Mouse (Mus musculus): ENCODE data around the gene Zdhhc23. TPM values are rescaled to one million over a fixed set of nuclear protein-coding genes. Genes with fewer than 3 reads are reported as not detected.

Zdhhc23 gene
- polyA plus RNA-seq, 1 experiment = 2.3 TPM

- Histone ChIP-seq H3K4me1 (ENCODE audit: control insufficient read depth, insufficient read depth, insufficient read length) (no peaks in the 10 kb centered on the region), H3K36me3 (ENCODE audit: control insufficient read depth, insufficient read depth, low read length) (peaks cover 3% of the 10 kb centered on the region), H3K4me3 (ENCODE audit: extremely low read depth, insufficient read depth, insufficient read length) (no peak overlapping the region), H3K27me3 (ENCODE audit: control insufficient read depth, insufficient read depth, low read length) (no peaks in the 10 kb centered on the region), H3K27ac (ENCODE audit: insufficient read depth, low read length) (no peak overlapping the region)
- 91% methylated on average over 9 of the region's 9 CpGs for WGBS
- no peak for TF ChIP-seq POLR2A (IDR thresholded peaks at IDR 0.05; ENCODE audit: low read depth, low read length)
- TF ChIP-seq CTCF (IDR thresholded peaks at IDR 0.05; ENCODE audit: extremely low read depth, insufficient read depth, insufficient read length, insufficient replicate concordance) = no peak
- DNase-seq (ENCODE audit: low read depth in 1 of 2, low spot score in 2 of 2) = no peak
Measured at GRCm38 (mm10) chr16:43971741-43972140, 7.8 kb downstream of the Zdhhc23 start.

- DNase-seq (ENCODE audit: low read depth in 1 of 2, low spot score in 2 of 2) = no peak
- WGBS = 93% methylated on average over 11 of the region's 11 CpGs
Measured at GRCm38 (mm10) chr16:43971189-43971588, 8.4 kb downstream of the Zdhhc23 start.

GRCm38 (mm10) chr16:43970426-43970825 is 9.2 kb downstream of the Zdhhc23 start:
- Histone ChIP-seq H3K27me3 (ENCODE audit: control insufficient read depth, insufficient read depth, low read length) (no peaks in the 10 kb centered on the region), H3K4me1 (ENCODE audit: control insufficient read depth, insufficient read depth, insufficient read length) (no peaks in the 10 kb centered on the region), H3K4me3 (ENCODE audit: extremely low read depth, insufficient read depth, insufficient read length) (no peak overlapping the region), H3K27ac (ENCODE audit: insufficient read depth, low read length) (no peak overlapping the region), H3K36me3 (ENCODE audit: control insufficient read depth, insufficient read depth, low read length) (peaks cover 3% of the 10 kb centered on the region)
- no peak for DNase-seq (ENCODE audit: low read depth in 1 of 2, low spot score in 2 of 2)
- TF ChIP-seq POLR2A (IDR thresholded peaks at IDR 0.05; ENCODE audit: low read depth, low read length) (no peak), CTCF (IDR thresholded peaks at IDR 0.05; ENCODE audit: extremely low read depth, insufficient read depth, insufficient read length, insufficient replicate concordance) (no peak)
- WGBS = 20% methylated on average over 3 of the region's 3 CpGs

More at GRCm38 (mm10) chr16:43971189-43971588, 8.4 kb downstream of the Zdhhc23 start:
- Histone ChIP-seq H3K36me3 (ENCODE audit: control insufficient read depth, insufficient read depth, low read length) (peaks cover 3% of the 10 kb centered on the region), H3K4me3 (ENCODE audit: extremely low read depth, insufficient read depth, insufficient read length) (no peak overlapping the region), H3K27ac (ENCODE audit: insufficient read depth, low read length) (no peak overlapping the region), H3K27me3 (ENCODE audit: control insufficient read depth, insufficient read depth, low read length) (no peaks in the 10 kb centered on the region), H3K4me1 (ENCODE audit: control insufficient read depth, insufficient read depth, insufficient read length) (no peaks in the 10 kb centered on the region)
- no peak for TF ChIP-seq CTCF (IDR thresholded peaks at IDR 0.05; ENCODE audit: extremely low read depth, insufficient read depth, insufficient read length, insufficient replicate concordance)
- no peak for TF ChIP-seq POLR2A (IDR thresholded peaks at IDR 0.05; ENCODE audit: low read depth, low read length)

- TF ChIP-seq POLR2A (IDR thresholded peaks at IDR 0.05; ENCODE audit: low read depth, low read length) = no peak
- Histone ChIP-seq H3K27ac (ENCODE audit: insufficient read depth, low read length) (peak overlapping the region; percentile 25; the same call in 1 of the 2 replicates), H3K27me3 (ENCODE audit: control insufficient read depth, insufficient read depth, low read length) (no peaks in the 10 kb centered on the region), H3K36me3 (ENCODE audit: control insufficient read depth, insufficient read depth, low read length) (peaks cover 3% of the 10 kb centered on the region), H3K4me3 (ENCODE audit: extremely low read depth, insufficient read depth, insufficient read length) (no peak overlapping the region), H3K4me1 (ENCODE audit: control insufficient read depth, insufficient read depth, insufficient read length) (no peaks in the 10 kb centered on the region)
- 82% methylated on average over 13 of the region's 13 CpGs for WGBS
- DNase-seq (ENCODE audit: low read depth in 1 of 2, low spot score in 2 of 2) = no peak
Measured at GRCm38 (mm10) chr16:43965781-43966389, 13.7 kb downstream of the Zdhhc23 start.

GRCm38 (mm10) chr16:43963780-43964179 is 15.8 kb downstream of the Zdhhc23 start:
- no peak for TF ChIP-seq CTCF (IDR thresholded peaks at IDR 0.05; ENCODE audit: extremely low read depth, insufficient read depth, insufficient read length, insufficient replicate concordance)
- TF ChIP-seq POLR2A (IDR thresholded peaks at IDR 0.05; ENCODE audit: low read depth, low read length) = no peak
- Histone ChIP-seq H3K36me3 (ENCODE audit: control insufficient read depth, insufficient read depth, low read length) (peaks cover 5% of the 10 kb centered on the region), H3K4me3 (ENCODE audit: extremely low read depth, insufficient read depth, insufficient read length) (no peak overlapping the region), H3K27ac (ENCODE audit: insufficient read depth, low read length) (no peak overlapping the region), H3K27me3 (ENCODE audit: control insufficient read depth, insufficient read depth, low read length) (no peaks in the 10 kb centered on the region), H3K4me1 (ENCODE audit: control insufficient read depth, insufficient read depth, insufficient read length) (no peaks in the 10 kb centered on the region)
- WGBS = 91% methylated on average over 3 of the region's 3 CpGs
- no peak for DNase-seq (ENCODE audit: low read depth in 1 of 2, low spot score in 2 of 2)

- Histone ChIP-seq H3K27me3 (ENCODE audit: control insufficient read depth, insufficient read depth, low read length) (no peaks in the 10 kb centered on the region), H3K4me1 (ENCODE audit: control insufficient read depth, insufficient read depth, insufficient read length) (no peaks in the 10 kb centered on the region), H3K36me3 (ENCODE audit: control insufficient read depth, insufficient read depth, low read length) (peaks cover 2% of the 10 kb centered on the region), H3K4me3 (ENCODE audit: extremely low read depth, insufficient read depth, insufficient read length) (no peak overlapping the region), H3K27ac (ENCODE audit: insufficient read depth, low read length) (no peak overlapping the region)
- no peak for DNase-seq (ENCODE audit: low read depth in 1 of 2, low spot score in 2 of 2)
- no peak for TF ChIP-seq POLR2A (IDR thresholded peaks at IDR 0.05; ENCODE audit: low read depth, low read length)
- no peak for TF ChIP-seq CTCF (IDR thresholded peaks at IDR 0.05; ENCODE audit: extremely low read depth, insufficient read depth, insufficient read length, insufficient replicate concordance)
- WGBS = 94% methylated on average over 9 of the region's 9 CpGs
Measured at GRCm38 (mm10) chr16:43963291-43963690, 16.3 kb downstream of the Zdhhc23 start.

- TF ChIP-seq POLR2A (IDR thresholded peaks at IDR 0.05; ENCODE audit: low read depth, low read length) = no peak
- TF ChIP-seq CTCF (IDR thresholded peaks at IDR 0.05; ENCODE audit: extremely low read depth, insufficient read depth, insufficient read length, insufficient replicate concordance) = no peak
- 94% methylated on average over 4 of the region's 4 CpGs for WGBS
- peaks cover 10% of the 10 kb centered on the region; the same call in 1 of the 2 replicates for H3K4me1 ChIP-seq (ENCODE audit: control insufficient read depth, insufficient read depth, insufficient read length)
- H3K4me3 ChIP-seq (ENCODE audit: extremely low read depth, insufficient read depth, insufficient read length) = no peak overlapping the region
- DNase-seq (ENCODE audit: low read depth in 1 of 2, low spot score in 2 of 2) = no peak
- H3K27ac ChIP-seq (ENCODE audit: insufficient read depth, low read length) = no peak overlapping the region
- H3K27me3 ChIP-seq (ENCODE audit: control insufficient read depth, insufficient read depth, low read length) = no peaks in the 10 kb centered on the region
- peaks cover 1% of the 10 kb centered on the region; the same call in 1 of the 2 replicates for H3K36me3 ChIP-seq (ENCODE audit: control insufficient read depth, insufficient read depth, low read length)
Measured at GRCm38 (mm10) chr16:43958038-43958437, 21.6 kb downstream of the Zdhhc23 start.
